Mouse (Mus musculus) midbrain, postnatal 0 days (tissue): ENCODE data around the gene Map7d1. TPM values are rescaled to one million over a fixed set of nuclear protein-coding genes. Genes with fewer than 3 reads are reported as not detected.
A peak's percentile ranks its signal among the peaks of the same experiment; 100 is the strongest.

Experiments
- ATAC-seq: fragments of 200-750 bp; cut with Nextera tagmentation; 2 replicates; pipeline ENCODE4 v1.8.0; 2017; ENCODE audit warnings: moderate number of reproducible peaks, mild to moderate bottlenecking, moderate TSS enrichment, moderate library complexity; ENCODE audit not compliant: low FRiP score
- DNase-seq: peaks from one replicate; pipeline ENCODE4 v3.0.0-alpha.2; 2015; ENCODE audit warnings: low spot score
- H3K27ac ChIP-seq: fragments of 300-500 bp; sonication (generic); 2 replicates; pipeline ENCODE4 v1.5.1; 2014; ENCODE audit warnings: low read depth, mild to moderate bottlenecking, low read length, mixed read lengths
- H3K27me3 ChIP-seq: fragments of 300-500 bp; sonication (generic); 2 replicates; pipeline ENCODE4 v1.6.1; 2014; ENCODE audit warnings: low read length, control low read depth, mixed read lengths; ENCODE audit not compliant: insufficient read depth
- H3K36me3 ChIP-seq: fragments of 300-500 bp; sonication (generic); 2 replicates; pipeline ENCODE4 v1.6.1; 2014; ENCODE audit warnings: low read length, control low read depth, mixed read lengths; ENCODE audit not compliant: insufficient read depth
- H3K4me1 ChIP-seq: fragments of 300-500 bp; sonication (generic); 2 replicates; pipeline ENCODE4 v1.6.1; 2014; ENCODE audit warnings: mild to moderate bottlenecking, control low read depth, antibody characterized with exemption, low read length, mixed read lengths; ENCODE audit not compliant: insufficient read depth
- H3K4me2 ChIP-seq: fragments of 300-500 bp; sonication (generic); 2 replicates; pipeline ENCODE4 v1.6.1; 2014; ENCODE audit warnings: low read depth, mild to moderate bottlenecking, low read length, mixed read lengths; ENCODE audit not compliant: poor library complexity, severe bottlenecking
- H3K4me3 ChIP-seq: fragments of 300-500 bp; sonication (generic); 2 replicates; pipeline ENCODE4 v1.5.1; 2014; ENCODE audit warnings: low read depth, mild to moderate bottlenecking, low read length, moderate library complexity
- H3K9ac ChIP-seq: fragments of 300-500 bp; sonication (generic); replicated peaks from 2 replicates; pipeline ENCODE4 v1.6.1; 2014; ENCODE audit warnings: mild to moderate bottlenecking, low read length, moderate library complexity, mixed read lengths; ENCODE audit not compliant: poor library complexity, severe bottlenecking
- H3K9me3 ChIP-seq: fragments of 300-500 bp; sonication (generic); 2 replicates; pipeline ENCODE4 v1.6.1; 2016; ENCODE audit warnings: low read length, control low read depth
- CTCF ChIP-seq: IDR thresholded peaks from 2 replicates; pipeline ENCODE4 v1.5.1; 2016; ENCODE audit warnings: antibody characterized with exemption, mild to moderate bottlenecking
- WGBS: fragments of 180-500 bp; shearing (Covaris S2); extraction: QIAGEN DNeasy Blood & Tissue Kit; methylation state at CpG from one replicate; pipeline ENCODE4 v1.1.7; 2014; 5-methylcytosine and 5-hydroxymethylcytosine counted together
- polyA plus RNA-seq: library from polyadenylated mRNA; unstranded; fragments of >200 nt; fragmentation: Nextera tagmentation; extraction: Ambion mirVana; gene quantifications from 2 replicates; pipeline ENCODE4 v1.2.1, GENCODE M21; 2015
- total RNA-seq: library from RNA; depleted of rRNA; stranded (reverse); fragments of >200 nt; gene quantifications from 2 replicates; pipeline ENCODE4 v1.2.3, GENCODE M21; 2014

Gene Map7d1
- total and polyA plus RNA-seq, 2 experiments from 2014 or later = 61.2 to 124 TPM

DNA sequence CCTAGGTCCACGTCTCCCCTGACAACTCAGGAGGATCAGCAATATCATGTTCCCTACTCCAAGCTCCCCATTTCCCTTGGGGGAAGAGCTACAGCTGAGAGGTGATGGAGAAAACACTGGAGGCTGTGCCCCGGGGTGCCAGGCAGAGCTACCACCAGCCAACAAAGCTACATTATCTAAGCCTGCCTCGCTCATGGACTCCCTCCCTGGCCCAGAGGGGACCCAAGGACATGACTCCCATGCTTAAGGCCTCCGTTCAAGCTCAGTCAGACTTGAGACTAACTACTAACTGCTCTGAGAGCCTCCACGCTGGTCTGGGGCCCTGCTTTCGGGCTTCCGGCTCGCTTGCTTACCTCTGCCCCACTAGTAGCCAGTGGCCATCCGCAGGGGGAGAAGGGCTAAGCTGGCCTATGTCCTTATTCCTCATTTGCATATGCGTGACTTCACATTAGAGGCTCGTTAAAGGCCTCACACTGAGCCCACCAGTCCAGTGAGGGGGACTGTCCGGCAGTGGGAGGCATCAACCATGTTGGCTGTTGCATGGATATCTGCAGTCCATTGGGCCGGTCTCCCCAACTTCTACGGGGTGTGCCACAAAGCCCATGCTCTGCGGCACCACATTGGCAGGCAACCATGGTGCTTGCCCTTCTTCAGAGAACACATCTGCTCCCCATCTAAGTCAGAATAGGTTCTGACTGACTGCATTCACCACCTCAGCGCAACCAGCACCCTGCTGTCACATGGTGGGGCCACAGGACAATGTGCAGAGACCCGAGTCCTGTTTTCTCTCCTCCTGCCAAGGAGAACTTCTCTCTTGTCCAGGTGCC lies 3.5 kb downstream of the Map7d1 start:
- Histone ChIP-seq H3K4me1 (peaks cover 31% of the 10 kb centered on the region), H3K9me3 (no peaks in the 10 kb centered on the region), H3K27me3 (no peaks in the 10 kb centered on the region), H3K4me2 (peak overlapping the region; percentile 26), H3K36me3 (no peaks in the 10 kb centered on the region), H3K9ac (no peak overlapping the region), H3K4me3 (no peak overlapping the region), H3K27ac (no peak overlapping the region)
- DNase-seq = no peak
- no peak for TF ChIP-seq CTCF
- 60% methylated on average over 17 of the region's 17 CpGs for WGBS
- ATAC-seq = no peak

GRCm38 (mm10) chr4:126251655-126252254 lies 4.4 kb downstream of the Map7d1 start:
- Histone ChIP-seq H3K36me3 (no peaks in the 10 kb centered on the region), H3K9me3 (no peaks in the 10 kb centered on the region), H3K27me3 (no peaks in the 10 kb centered on the region), H3K4me1 (peaks cover 24% of the 10 kb centered on the region), H3K27ac (0 out of 2 replicates have a peak overlapping the region, but pooled peaks have one; percentile 38), H3K4me2 (no peak overlapping the region), H3K9ac (no peak overlapping the region; the same call in 1 of the 2 replicates), H3K4me3 (no peak overlapping the region)
- WGBS = 68% methylated on average over 11 of the region's 11 CpGs
- no peak for ATAC-seq
- no peak for TF ChIP-seq CTCF
- no peak for DNase-seq

GRCm38 (mm10) chr4:126250659-126251058 lies 5.5 kb downstream of the Map7d1 start:
- H3K36me3 ChIP-seq = peaks cover 6% of the 10 kb centered on the region; the same call in 1 of the 2 replicates
- TF ChIP-seq CTCF = no peak
- no peak overlapping the region for H3K4me3 ChIP-seq
- no peak overlapping the region for H3K9ac ChIP-seq
- no peaks in the 10 kb centered on the region for H3K9me3 ChIP-seq
- H3K4me1 ChIP-seq = peaks cover 24% of the 10 kb centered on the region
- H3K27me3 ChIP-seq = no peaks in the 10 kb centered on the region
- no peak overlapping the region for H3K4me2 ChIP-seq
- DNase-seq (no peak), ATAC-seq (no peak)
- H3K27ac ChIP-seq = no peak overlapping the region
- WGBS = 45% methylated on average over 4 of the region's 4 CpGs

DNA sequence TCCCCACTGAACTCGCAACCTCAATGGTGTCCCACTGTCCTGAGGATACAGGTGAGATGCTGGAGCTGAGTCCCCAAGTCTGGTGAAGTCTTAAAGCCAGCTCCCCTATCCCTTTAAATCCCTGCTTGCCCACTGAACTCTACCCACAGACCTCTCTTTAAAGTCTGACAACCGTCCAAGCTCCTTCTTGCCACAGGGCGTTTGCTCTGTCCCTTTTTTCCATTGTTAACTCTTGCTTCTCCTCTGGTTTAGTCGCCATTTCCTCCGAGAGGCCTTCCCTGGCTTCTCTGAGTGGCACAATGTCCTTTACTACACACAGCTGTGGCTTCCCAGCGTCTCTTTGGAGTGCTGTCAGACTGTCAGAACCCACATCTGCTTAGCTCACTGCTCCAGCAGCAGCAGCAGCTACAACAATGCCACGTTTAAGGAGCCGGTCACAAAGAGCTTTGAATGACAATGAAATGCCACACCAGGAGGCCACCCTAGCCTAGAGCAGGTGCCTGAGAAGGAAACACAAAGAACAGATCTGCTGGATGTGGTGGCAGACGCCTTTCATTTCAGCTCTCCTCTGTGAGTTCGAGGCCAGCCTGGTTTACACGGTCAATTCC lies 7.8 kb downstream of the Map7d1 start:
- H3K4me2 ChIP-seq = no peak overlapping the region
- ATAC-seq = no peak
- no peak for TF ChIP-seq CTCF
- no peak overlapping the region; the same call in 1 of the 2 replicates for H3K27ac ChIP-seq
- DNase-seq = peak; percentile 17
- peaks cover 6% of the 10 kb centered on the region; the same call in 1 of the 2 replicates for H3K36me3 ChIP-seq
- H3K4me1 ChIP-seq = peaks cover 11% of the 10 kb centered on the region
- 5% methylated on average over 11 of the region's 11 CpGs for WGBS
- no peaks in the 10 kb centered on the region for H3K9me3 ChIP-seq
- no peak overlapping the region for H3K4me3 ChIP-seq
- peak overlapping the region; percentile 44 for H3K9ac ChIP-seq
- H3K27me3 ChIP-seq = no peaks in the 10 kb centered on the region

DNA sequence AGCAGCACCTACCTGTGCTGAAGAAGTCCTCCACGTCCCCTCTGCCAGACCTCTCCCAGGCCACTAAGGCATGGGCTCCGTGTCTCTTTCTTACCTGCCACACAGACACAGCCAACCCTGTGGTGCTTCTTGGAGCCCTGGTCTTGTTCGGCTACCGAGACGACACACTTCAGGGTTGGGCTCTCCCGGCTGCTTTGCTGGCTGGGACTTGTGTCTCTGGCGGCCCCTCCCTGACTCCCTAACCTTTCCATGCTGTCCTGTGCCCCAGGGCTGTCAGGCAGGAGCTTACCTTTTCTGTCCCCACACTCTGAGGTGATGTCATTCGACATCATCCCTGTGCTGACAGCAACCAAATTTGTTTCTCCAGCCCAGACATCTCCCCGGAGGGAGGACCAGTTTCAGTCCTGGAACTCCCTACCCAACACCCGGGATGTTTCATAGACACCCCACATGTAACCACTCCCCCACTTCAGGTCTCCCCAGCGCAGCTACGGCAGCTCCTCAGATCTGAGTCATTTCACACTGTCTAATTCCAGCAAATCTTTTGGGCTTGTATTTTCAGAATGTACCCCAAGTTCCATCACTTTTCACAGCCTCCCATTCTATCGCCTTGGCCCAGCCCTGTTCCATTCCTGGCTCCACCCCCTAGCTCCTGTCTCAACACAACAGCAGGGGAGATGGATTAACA lies 9.8 kb downstream of the Map7d1 start:
- no peak overlapping the region for H3K4me3 ChIP-seq
- H3K27ac ChIP-seq = no peak overlapping the region
- no peak for TF ChIP-seq CTCF
- no peaks in the 10 kb centered on the region for H3K27me3 ChIP-seq
- no peak overlapping the region for H3K4me2 ChIP-seq
- H3K9ac ChIP-seq = no peak overlapping the region
- H3K9me3 ChIP-seq = no peaks in the 10 kb centered on the region
- DNase-seq (no peak), ATAC-seq (no peak)
- 86% methylated on average over 13 of the region's 13 CpGs for WGBS
- H3K36me3 ChIP-seq = peaks cover 14% of the 10 kb centered on the region
- 0 out of 2 replicates have a peak, but pooled peaks cover 3% of the 10 kb centered on the region for H3K4me1 ChIP-seq
